Mouse (Mus musculus) testis, adult 2 months (tissue): ENCODE measurements at regions not wholly inside any gene's neighbourhood (a gene's known extent, or its start where the extent isn't known, plus 50 kb on each side); places are given as distances from the start of the nearest gene placed in this dataset.

Experiments
- H3K27ac ChIP-seq: fragments of 200-500 bp; 2 replicates; pipeline ENCODE4 v1.5.1; 2012; ENCODE audit warnings: low read depth, low read length; ENCODE audit not compliant: control insufficient read depth, insufficient read depth
- H3K27me3 ChIP-seq: fragments of 200-500 bp; 2 replicates; pipeline ENCODE4 v1.6.1; 2012; ENCODE audit warnings: mild to moderate bottlenecking, low read length, moderate library complexity; ENCODE audit not compliant: control insufficient read depth, insufficient read depth
- H3K36me3 ChIP-seq: fragments of 200-500 bp; 2 replicates; pipeline ENCODE4 v1.6.1; 2012; ENCODE audit warnings: mild to moderate bottlenecking, low read length; ENCODE audit not compliant: control insufficient read depth, insufficient read depth
- H3K4me1 ChIP-seq: fragments of 200-500 bp; 2 replicates; pipeline ENCODE4 v1.6.1; 2012; ENCODE audit warnings: low read length; ENCODE audit not compliant: control insufficient read depth, insufficient read depth
- H3K4me3 ChIP-seq: fragments of 200-500 bp; 2 replicates; pipeline ENCODE4 v1.5.1; 2012; ENCODE audit warnings: low read depth, mild to moderate bottlenecking, low read length, moderate library complexity, mixed read lengths; ENCODE audit not compliant: control insufficient read depth
- CTCF ChIP-seq: fragments of 200-500 bp; IDR thresholded peaks from 2 replicates; pipeline ENCODE4 v1.5.1; 2012; ENCODE audit warnings: low read depth, mild to moderate bottlenecking, inconsistent platforms, low read length, moderate library complexity; ENCODE audit not compliant: control insufficient read depth, insufficient read depth, insufficient replicate concordance
- POLR2A ChIP-seq: fragments of 200-500 bp; IDR thresholded peaks from 2 replicates; pipeline ENCODE4 v1.6.1; 2012; ENCODE audit warnings: low read depth, mild to moderate bottlenecking, inconsistent platforms, low read length, moderate library complexity; ENCODE audit not compliant: control insufficient read depth

- Histone ChIP-seq H3K4me1 (no peaks in the 10 kb centered on the region), H3K36me3 (no peaks in the 10 kb centered on the region), H3K4me3 (no peak overlapping the region), H3K27ac (no peak overlapping the region), H3K27me3 (no peaks in the 10 kb centered on the region)
- TF ChIP-seq POLR2A: no peak
- no peak for TF ChIP-seq CTCF
Observed at GRCm38 (mm10) chr11:84618576-84618975, 93.2 kb upstream of the Lhx1 start.

DNA sequence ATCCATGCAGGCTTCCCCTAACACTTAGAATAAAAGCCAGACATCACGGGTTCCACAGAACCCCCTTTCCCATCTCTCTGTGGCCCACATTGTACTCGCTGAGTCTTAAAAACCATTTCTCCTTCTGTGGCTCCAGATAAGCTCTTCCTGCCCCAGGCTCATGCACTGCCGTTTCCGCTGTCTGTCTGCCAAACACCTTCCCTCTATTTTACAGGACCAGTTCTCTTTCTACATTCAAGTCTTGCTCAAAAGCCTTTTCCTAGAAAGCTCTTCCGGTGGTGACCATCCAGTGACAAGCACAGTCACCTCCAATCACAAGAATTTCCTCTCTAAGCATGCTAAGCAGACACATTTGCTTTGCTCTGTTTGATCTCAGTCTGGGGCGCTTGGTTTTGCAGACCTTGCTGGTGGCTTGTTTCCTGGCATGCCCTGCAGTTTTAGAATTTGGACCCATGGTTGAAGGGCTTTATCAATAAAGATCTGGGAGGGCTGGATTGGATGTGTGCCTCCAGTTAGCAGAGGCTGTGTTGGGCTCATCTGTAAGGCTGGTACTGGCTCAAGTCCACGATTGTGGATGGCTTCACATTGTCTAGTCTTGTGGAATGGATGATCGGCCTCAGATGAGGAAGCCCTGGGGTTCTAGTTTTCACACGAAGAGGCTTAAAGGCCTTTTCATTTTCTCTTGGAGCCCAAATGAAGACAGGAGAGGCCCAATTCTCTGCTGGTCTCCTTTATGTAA is 87.8 kb upstream of the Lhx1 start:
- Histone ChIP-seq H3K36me3 (no peaks in the 10 kb centered on the region), H3K4me1 (no peaks in the 10 kb centered on the region), H3K27ac (no peak overlapping the region), H3K4me3 (no peak overlapping the region), H3K27me3 (no peaks in the 10 kb centered on the region)
- TF ChIP-seq POLR2A (no peak), CTCF (no peak)

GRCm38 (mm10) chr11:84611625-84611879 is 86.2 kb upstream of the Lhx1 start:
- no peaks in the 10 kb centered on the region for H3K27me3 ChIP-seq
- H3K4me1 ChIP-seq: no peaks in the 10 kb centered on the region
- H3K4me3 ChIP-seq: no peak overlapping the region
- no peak overlapping the region for H3K27ac ChIP-seq
- H3K36me3 ChIP-seq: no peaks in the 10 kb centered on the region
- TF ChIP-seq CTCF: no peak
- no peak for TF ChIP-seq POLR2A

DNA sequence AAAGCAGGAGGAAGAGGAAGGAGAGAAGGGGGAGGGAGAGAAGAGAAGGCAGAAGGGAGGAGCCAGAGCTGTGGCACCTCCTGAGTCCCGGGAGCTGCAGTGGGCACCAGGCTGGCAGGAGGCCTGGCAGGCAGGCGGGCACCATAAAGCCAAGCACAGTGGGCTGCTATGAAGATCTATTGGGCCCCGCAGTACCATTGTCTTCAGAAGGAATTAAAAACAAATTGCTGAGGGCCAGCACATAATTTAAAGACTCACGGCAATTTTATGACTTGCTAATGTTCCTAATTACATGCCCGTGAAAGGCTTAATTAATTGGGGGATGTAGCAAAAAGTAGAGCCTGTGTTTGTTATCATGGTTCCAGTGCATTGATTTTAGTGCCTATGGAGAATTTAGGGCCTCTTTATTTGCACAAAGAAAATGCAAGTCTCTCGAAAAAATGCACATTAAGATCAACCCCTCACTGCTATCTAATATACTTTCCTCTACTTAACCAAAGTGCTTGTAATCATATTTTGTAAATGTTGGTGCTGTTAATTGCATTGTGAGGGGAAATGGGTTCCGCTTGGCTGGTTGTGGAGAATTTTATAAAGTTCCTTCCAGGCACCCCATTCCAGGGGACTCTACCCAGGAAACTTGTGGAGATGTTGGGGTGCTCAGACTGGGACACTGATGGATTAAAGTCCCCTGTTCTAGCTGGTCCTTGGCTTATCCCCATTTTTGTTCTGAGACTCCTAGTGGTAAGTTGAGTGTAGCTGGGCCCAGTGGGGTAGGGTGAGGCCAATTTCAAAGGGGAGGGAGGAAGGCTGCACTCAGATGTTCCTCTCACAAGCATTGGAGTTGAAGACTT is 85.7 kb upstream of the Lhx1 start:
- no peaks in the 10 kb centered on the region for H3K4me1 ChIP-seq
- no peaks in the 10 kb centered on the region for H3K27me3 ChIP-seq
- H3K36me3 ChIP-seq: no peaks in the 10 kb centered on the region
- TF ChIP-seq CTCF (no peak), POLR2A (no peak)
- no peak overlapping the region for H3K27ac ChIP-seq
- H3K4me3 ChIP-seq: no peak overlapping the region

DNA sequence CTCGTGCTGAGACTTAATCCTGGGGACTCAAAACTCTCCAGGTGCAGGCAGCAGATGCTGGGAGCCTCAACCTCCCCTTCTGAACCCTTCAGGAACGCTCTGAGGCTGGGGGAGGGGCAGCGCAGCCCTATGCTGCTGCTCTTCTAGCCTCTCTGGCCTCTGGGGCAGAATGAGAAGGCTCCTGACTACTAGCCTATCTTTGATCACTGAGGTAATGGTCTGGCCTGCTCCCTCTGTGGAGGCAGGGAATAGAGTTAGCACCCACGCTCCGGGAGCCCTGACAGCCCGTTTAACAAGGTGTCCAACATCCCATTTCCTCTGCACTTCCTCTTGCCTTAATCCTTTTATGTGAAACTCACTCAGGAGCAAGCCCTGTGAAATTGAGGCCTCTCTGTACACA is 79.4 kb upstream of the Lhx1 start:
- no peak overlapping the region for H3K27ac ChIP-seq

DNA sequence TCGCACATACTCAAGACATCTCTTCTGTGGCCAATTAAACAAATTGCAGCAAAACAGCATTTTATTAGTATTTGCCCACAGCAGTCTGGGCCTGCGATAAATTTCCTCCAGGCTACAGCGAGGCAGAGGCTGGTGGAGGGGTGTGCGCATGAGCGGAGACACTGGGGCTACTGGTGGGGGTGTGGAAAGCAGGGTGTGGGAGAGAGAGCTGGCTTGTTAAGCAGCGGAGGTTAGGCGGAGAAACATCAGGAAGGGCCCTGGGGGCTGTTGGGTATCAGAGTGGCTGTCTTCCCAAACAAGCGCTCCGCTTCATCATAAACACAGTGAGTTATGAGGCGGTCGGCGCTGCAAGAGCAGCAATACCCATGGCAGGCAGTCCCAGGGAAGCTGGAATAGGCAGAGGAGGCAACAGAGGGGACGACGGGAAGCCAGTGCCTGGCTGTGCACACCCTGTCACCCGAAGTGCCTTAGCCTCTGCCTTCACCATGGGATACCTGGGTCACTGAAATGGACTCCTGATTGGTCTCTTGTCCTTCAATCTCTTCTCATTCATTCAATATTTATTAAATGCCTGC is 74.0 kb upstream of the Lhx1 start:
- Histone ChIP-seq H3K36me3 (no peaks in the 10 kb centered on the region), H3K27ac (no peak overlapping the region), H3K4me1 (no peaks in the 10 kb centered on the region; the same call in 1 of the 2 replicates), H3K4me3 (no peak overlapping the region), H3K27me3 (no peaks in the 10 kb centered on the region)
- TF ChIP-seq POLR2A: no peak
- TF ChIP-seq CTCF: no peak

More for the DNA sequence above, 79.4 kb upstream of the Lhx1 start:
- H3K4me1 ChIP-seq: peaks cover 3% of the 10 kb centered on the region; the same call in 1 of the 2 replicates
- TF ChIP-seq POLR2A (no peak), CTCF (no peak)
- no peaks in the 10 kb centered on the region for H3K36me3 ChIP-seq
- no peaks in the 10 kb centered on the region for H3K27me3 ChIP-seq
- H3K4me3 ChIP-seq: no peak overlapping the region

DNA sequence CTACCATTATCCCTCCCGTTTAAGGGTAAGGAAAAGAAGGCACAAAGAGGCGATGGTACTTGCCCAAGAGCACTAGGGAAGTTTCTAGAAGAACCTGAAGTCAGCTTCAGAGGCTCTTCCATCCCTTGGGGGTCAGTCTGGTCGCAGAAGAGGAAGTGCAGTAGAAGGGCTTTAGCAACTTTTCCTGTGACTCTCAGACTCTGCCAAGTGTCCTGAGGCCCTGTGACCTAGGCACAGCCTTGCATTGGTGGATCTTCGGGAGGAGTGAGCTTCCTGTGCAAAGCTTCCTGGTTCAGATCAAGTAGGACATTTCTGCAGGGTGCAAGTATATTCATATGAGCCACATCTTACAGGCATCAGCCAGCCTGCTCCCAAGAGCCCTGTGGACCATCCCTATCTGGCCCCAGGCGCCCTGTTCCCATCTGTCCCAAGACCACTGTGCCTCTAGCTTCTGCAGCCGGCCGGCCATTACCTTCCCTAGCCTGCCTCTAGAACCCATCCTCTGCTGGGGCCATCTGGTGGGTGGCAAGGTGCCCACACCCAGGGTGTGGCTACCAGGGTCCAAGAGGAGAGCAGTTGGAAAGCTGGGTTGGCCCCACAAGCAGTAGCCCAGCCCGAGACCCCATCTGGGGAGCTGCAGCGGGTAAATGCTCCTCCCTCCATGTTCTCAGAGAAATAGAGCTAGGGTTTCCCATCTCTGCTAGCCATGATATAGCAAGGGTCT is 72.4 kb upstream of the Lhx1 start:
- Histone ChIP-seq H3K27ac (no peak overlapping the region), H3K4me3 (no peak overlapping the region), H3K27me3 (no peaks in the 10 kb centered on the region), H3K36me3 (no peaks in the 10 kb centered on the region), H3K4me1 (no peaks in the 10 kb centered on the region; the same call in 1 of the 2 replicates)
- TF ChIP-seq CTCF (no peak), POLR2A (no peak)
